Mouse (Mus musculus): ENCODE data around the gene Itih5. TPM values are rescaled to one million over a fixed set of nuclear protein-coding genes. Genes with fewer than 3 reads are reported as not detected.

Gene Itih5
- polyA plus RNA-seq, 1 experiment from 2014 or later, result 15.6 TPM

DNA sequence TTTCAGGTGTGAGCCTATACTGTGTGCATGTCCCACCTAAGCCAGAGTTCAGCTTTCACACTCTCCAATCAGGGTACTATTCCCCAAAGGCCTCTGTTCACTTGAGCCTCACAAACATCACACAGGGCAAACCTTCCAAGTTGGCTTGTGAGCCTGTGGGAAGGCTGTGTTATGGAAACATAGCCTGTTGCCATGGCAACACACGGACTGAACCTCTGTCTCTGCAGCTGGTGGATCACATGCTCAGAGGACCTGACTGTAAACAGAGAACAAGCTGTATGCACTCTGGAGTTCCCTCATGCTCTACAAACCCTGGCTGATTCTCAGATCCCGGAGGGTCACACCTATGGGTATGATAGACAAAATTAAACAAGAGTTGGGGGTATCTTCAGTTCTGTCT lies 122.8 kb downstream of the Itih5 start:
- Histone ChIP-seq H3K9me3 (ENCODE audit: control insufficient read depth, low read depth, low read length) (no peaks in the 10 kb centered on the region), H3K27me3 (ENCODE audit: control insufficient read depth, insufficient read depth, low read length) (no peaks in the 10 kb centered on the region), H3K9ac (replicated peaks; ENCODE audit: low read depth, low read length) (no peak overlapping the region), H3K4me1 (ENCODE audit: control insufficient read depth, insufficient read depth, low read length) (0 out of 2 replicates have a peak, but pooled peaks cover 6% of the 10 kb centered on the region), H3K36me3 (ENCODE audit: control insufficient read depth, insufficient read depth, low read length) (no peaks in the 10 kb centered on the region), H3K4me3 (ENCODE audit: low read depth, low read length) (no peak overlapping the region), H3K4me2 (replicated peaks; ENCODE audit: low read depth, low read length) (no peak overlapping the region), H3K27ac (ENCODE audit: low read length) (peak overlapping the region; percentile 33; the same call in 1 of the 2 replicates)
- WGBS, result 22% methylated on average over 2 of the region's 2 CpGs
- ATAC-seq (ENCODE audit: insufficient number of reproducible peaks, insufficient read depth, low FRiP score, low read depth), result peak; percentile 81; the same call in 1 of the 2 replicates

DNA sequence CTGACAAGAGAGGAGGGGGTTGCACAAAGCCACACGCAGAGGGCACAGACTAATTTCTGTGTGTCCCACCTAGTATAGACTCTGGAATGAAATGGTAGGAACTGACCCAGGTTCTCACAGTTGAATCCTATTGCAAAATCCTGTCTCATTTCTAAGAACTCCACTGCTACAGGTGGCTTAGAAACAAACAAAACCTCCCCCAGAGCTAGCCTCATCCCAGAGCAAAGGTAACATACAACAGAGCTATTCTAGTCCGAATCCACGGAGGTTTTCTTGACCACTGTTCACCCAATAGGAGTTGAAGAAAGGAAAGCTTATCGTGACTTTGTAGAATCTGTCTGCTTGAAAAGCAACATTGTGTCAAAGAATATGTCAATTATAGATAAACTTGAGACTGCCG lies 130.3 kb downstream of the Itih5 start:
- no peak for ATAC-seq (ENCODE audit: insufficient number of reproducible peaks, insufficient read depth, low FRiP score, low read depth)
- Histone ChIP-seq H3K4me1 (ENCODE audit: control insufficient read depth, insufficient read depth, low read length) (no peaks in the 10 kb centered on the region), H3K36me3 (ENCODE audit: control insufficient read depth, insufficient read depth, low read length) (no peaks in the 10 kb centered on the region), H3K4me2 (replicated peaks; ENCODE audit: low read depth, low read length) (no peak overlapping the region), H3K27me3 (ENCODE audit: control insufficient read depth, insufficient read depth, low read length) (no peaks in the 10 kb centered on the region), H3K27ac (ENCODE audit: low read length) (no peak overlapping the region), H3K4me3 (ENCODE audit: low read depth, low read length) (no peak overlapping the region), H3K9ac (replicated peaks; ENCODE audit: low read depth, low read length) (no peak overlapping the region), H3K9me3 (ENCODE audit: control insufficient read depth, low read depth, low read length) (no peaks in the 10 kb centered on the region)
- 50% methylated on average over 5 of the region's 5 CpGs for WGBS

GRCm38 (mm10) chr2:10284636-10285270 lies 131.4 kb downstream of the Itih5 start:
- no peak overlapping the region for H3K4me3 ChIP-seq (ENCODE audit: low read depth, low read length)
- no peaks in the 10 kb centered on the region for H3K9me3 ChIP-seq (ENCODE audit: control insufficient read depth, low read depth, low read length)
- ATAC-seq (ENCODE audit: insufficient number of reproducible peaks, insufficient read depth, low FRiP score, low read depth), result no peak
- no peak overlapping the region for H3K9ac ChIP-seq (replicated peaks; ENCODE audit: low read depth, low read length)
- H3K27ac ChIP-seq (ENCODE audit: low read length), result no peak overlapping the region
- 20% methylated on average over 10 of the region's 10 CpGs for WGBS
- H3K36me3 ChIP-seq (ENCODE audit: control insufficient read depth, insufficient read depth, low read length), result no peaks in the 10 kb centered on the region
- H3K27me3 ChIP-seq (ENCODE audit: control insufficient read depth, insufficient read depth, low read length), result no peaks in the 10 kb centered on the region
- no peak overlapping the region for H3K4me2 ChIP-seq (replicated peaks; ENCODE audit: low read depth, low read length)
- H3K4me1 ChIP-seq (ENCODE audit: control insufficient read depth, insufficient read depth, low read length), result no peaks in the 10 kb centered on the region

DNA sequence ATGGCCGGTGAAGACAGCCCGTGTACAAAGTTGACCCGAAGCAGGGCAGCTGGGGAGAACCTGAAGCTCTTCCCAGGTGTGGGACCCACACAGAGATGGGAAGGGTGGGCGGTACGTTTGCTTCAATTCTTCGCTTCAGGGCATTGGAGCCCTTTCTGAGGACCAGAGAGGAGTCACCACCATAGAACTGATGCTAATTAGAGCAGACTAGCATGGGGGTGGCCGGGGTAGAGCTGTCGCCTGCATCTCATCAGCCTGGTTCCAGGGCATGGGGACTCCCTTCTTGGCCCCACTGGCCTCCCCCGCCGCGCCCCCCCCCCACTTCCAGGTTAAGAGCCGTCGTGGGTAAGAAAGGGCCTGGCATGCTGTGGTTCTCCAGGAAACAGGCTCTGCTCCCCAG lies 132.6 kb downstream of the Itih5 start:
- H3K27ac ChIP-seq (ENCODE audit: low read length), result no peak overlapping the region
- H3K9ac ChIP-seq (replicated peaks; ENCODE audit: low read depth, low read length), result no peak overlapping the region
- WGBS, result 35% methylated on average over 13 of the region's 13 CpGs
- H3K4me3 ChIP-seq (ENCODE audit: low read depth, low read length), result no peak overlapping the region
- ATAC-seq (ENCODE audit: insufficient number of reproducible peaks, insufficient read depth, low FRiP score, low read depth), result no peak
- no peaks in the 10 kb centered on the region for H3K9me3 ChIP-seq (ENCODE audit: control insufficient read depth, low read depth, low read length)
- H3K4me2 ChIP-seq (replicated peaks; ENCODE audit: low read depth, low read length), result no peak overlapping the region
- H3K27me3 ChIP-seq (ENCODE audit: control insufficient read depth, insufficient read depth, low read length), result no peaks in the 10 kb centered on the region
- H3K36me3 ChIP-seq (ENCODE audit: control insufficient read depth, insufficient read depth, low read length), result no peaks in the 10 kb centered on the region
- no peaks in the 10 kb centered on the region for H3K4me1 ChIP-seq (ENCODE audit: control insufficient read depth, insufficient read depth, low read length)

DNA sequence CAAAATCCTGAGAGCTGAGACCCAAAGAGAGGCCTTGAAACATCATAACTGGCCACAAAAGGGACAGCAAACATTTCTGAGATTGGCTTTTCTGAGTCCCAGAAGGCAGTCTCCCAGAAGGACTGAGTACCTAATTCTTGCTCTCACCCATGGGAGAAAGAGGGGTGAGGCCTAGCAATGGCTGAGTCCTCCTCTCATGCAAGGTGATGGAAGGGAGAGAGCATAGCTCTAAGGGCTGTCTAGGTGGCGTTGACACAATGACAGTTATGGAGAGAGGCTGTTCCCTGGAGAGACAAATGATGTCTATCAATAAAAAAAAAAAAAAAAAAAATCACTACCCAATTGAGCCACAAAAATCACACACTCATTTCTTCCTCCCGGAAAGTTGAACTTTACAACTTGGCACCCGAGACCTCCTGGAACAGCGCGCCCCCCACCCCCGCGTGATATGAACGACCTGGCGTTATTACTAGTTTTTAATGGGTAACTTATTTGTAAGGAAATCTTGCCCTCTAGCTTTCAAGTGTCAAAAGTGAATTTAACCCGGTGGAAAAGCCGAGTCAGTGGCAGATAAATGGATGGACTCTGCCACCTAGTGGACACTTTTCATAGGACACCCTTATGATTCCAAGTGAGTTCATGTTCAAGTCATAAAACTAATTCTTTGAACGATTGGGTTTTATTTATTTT lies 134.9 kb downstream of the Itih5 start:
- 8% methylated on average over 12 of the region's 12 CpGs for WGBS
- Histone ChIP-seq H3K9me3 (ENCODE audit: control insufficient read depth, low read depth, low read length) (no peaks in the 10 kb centered on the region), H3K4me3 (ENCODE audit: low read depth, low read length) (no peak overlapping the region), H3K4me1 (ENCODE audit: control insufficient read depth, insufficient read depth, low read length) (no peaks in the 10 kb centered on the region), H3K36me3 (ENCODE audit: control insufficient read depth, insufficient read depth, low read length) (no peaks in the 10 kb centered on the region), H3K27ac (ENCODE audit: low read length) (no peak overlapping the region), H3K9ac (replicated peaks; ENCODE audit: low read depth, low read length) (no peak overlapping the region), H3K27me3 (ENCODE audit: control insufficient read depth, insufficient read depth, low read length) (no peaks in the 10 kb centered on the region), H3K4me2 (replicated peaks; ENCODE audit: low read depth, low read length) (no peak overlapping the region)
- ATAC-seq (ENCODE audit: insufficient number of reproducible peaks, insufficient read depth, low FRiP score, low read depth), result no peak; the same call in 1 of the 2 replicates

GRCm38 (mm10) chr2:10288881-10289280 lies 135.5 kb downstream of the Itih5 start:
- Histone ChIP-seq H3K4me3 (ENCODE audit: low read depth, low read length) (no peak overlapping the region), H3K27me3 (ENCODE audit: control insufficient read depth, insufficient read depth, low read length) (no peaks in the 10 kb centered on the region), H3K27ac (ENCODE audit: low read length) (no peak overlapping the region), H3K4me2 (replicated peaks; ENCODE audit: low read depth, low read length) (no peak overlapping the region), H3K9me3 (ENCODE audit: control insufficient read depth, low read depth, low read length) (no peaks in the 10 kb centered on the region), H3K4me1 (ENCODE audit: control insufficient read depth, insufficient read depth, low read length) (no peaks in the 10 kb centered on the region), H3K36me3 (ENCODE audit: control insufficient read depth, insufficient read depth, low read length) (no peaks in the 10 kb centered on the region), H3K9ac (replicated peaks; ENCODE audit: low read depth, low read length) (no peak overlapping the region)
- 0% methylated on average over 1 of the region's 1 CpGs for WGBS
- no peak for ATAC-seq (ENCODE audit: insufficient number of reproducible peaks, insufficient read depth, low FRiP score, low read depth)

DNA sequence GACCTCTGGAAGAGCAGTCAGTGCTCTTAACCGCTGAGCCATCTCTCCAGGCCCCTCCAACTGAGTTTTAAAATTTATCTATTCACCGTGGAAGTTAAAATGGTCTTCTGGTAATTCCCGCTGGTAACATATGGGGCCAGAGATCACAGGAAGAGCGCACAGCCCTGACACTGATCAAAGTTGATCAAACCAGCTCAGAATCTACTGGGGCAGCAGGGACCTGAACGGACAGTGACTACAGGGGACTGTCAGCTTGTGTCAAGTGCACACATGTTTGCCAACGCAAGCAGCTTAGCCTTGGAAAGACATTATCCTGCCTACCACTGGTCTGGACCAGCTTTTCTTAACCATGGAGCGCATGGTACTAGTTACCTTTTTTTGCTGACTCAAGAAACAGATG lies 136.7 kb downstream of the Itih5 start:
- no peak overlapping the region for H3K4me2 ChIP-seq (replicated peaks; ENCODE audit: low read depth, low read length)
- no peak overlapping the region for H3K27ac ChIP-seq (ENCODE audit: low read length)
- no peaks in the 10 kb centered on the region for H3K4me1 ChIP-seq (ENCODE audit: control insufficient read depth, insufficient read depth, low read length)
- H3K27me3 ChIP-seq (ENCODE audit: control insufficient read depth, insufficient read depth, low read length), result no peaks in the 10 kb centered on the region
- WGBS, result 81% methylated on average over 7 of the region's 7 CpGs
- H3K36me3 ChIP-seq (ENCODE audit: control insufficient read depth, insufficient read depth, low read length), result no peaks in the 10 kb centered on the region
- H3K4me3 ChIP-seq (ENCODE audit: low read depth, low read length), result no peak overlapping the region
- no peaks in the 10 kb centered on the region for H3K9me3 ChIP-seq (ENCODE audit: control insufficient read depth, low read depth, low read length)
- no peak for ATAC-seq (ENCODE audit: insufficient number of reproducible peaks, insufficient read depth, low FRiP score, low read depth)
- H3K9ac ChIP-seq (replicated peaks; ENCODE audit: low read depth, low read length), result no peak overlapping the region

- WGBS, result 39% methylated on average over 10 of the region's 10 CpGs
- no peaks in the 10 kb centered on the region for H3K36me3 ChIP-seq (ENCODE audit: control insufficient read depth, insufficient read depth, low read length)
Observed at GRCm38 (mm10) chr2:10293556-10294206, 140.3 kb downstream of the Itih5 start.

More at GRCm38 (mm10) chr2:10293556-10294206, 140.3 kb downstream of the Itih5 start:
- Histone ChIP-seq H3K27me3 (ENCODE audit: control insufficient read depth, insufficient read depth, low read length) (no peaks in the 10 kb centered on the region), H3K4me2 (replicated peaks; ENCODE audit: low read depth, low read length) (no peak overlapping the region), H3K27ac (ENCODE audit: low read length) (no peak overlapping the region), H3K4me3 (ENCODE audit: low read depth, low read length) (no peak overlapping the region), H3K4me1 (ENCODE audit: control insufficient read depth, insufficient read depth, low read length) (peaks cover 5% of the 10 kb centered on the region; the same call in 1 of the 2 replicates), H3K9me3 (ENCODE audit: control insufficient read depth, low read depth, low read length) (no peaks in the 10 kb centered on the region), H3K9ac (replicated peaks; ENCODE audit: low read depth, low read length) (no peak overlapping the region)
- no peak for ATAC-seq (ENCODE audit: insufficient number of reproducible peaks, insufficient read depth, low FRiP score, low read depth)

Measured in stomach, embryonic 14.5 days (tissue).